Mouse (Mus musculus) G1E (cell line): ENCODE results near the gene Col19a1. TPM values are rescaled to one million over a fixed set of nuclear protein-coding genes. Genes with fewer than 3 reads are reported as not detected.
A peak's percentile ranks its signal among the peaks of the same experiment; 100 is the strongest.

Source experiments
- ATAC-seq: 2 replicates; pipeline ENCODE4 v1.8.0; 2016; ENCODE audit warnings: mild to moderate bottlenecking; ENCODE audit not compliant: insufficient number of reproducible peaks, poor library complexity, low FRiP score, severe bottlenecking; ENCODE audit errors: extremely low read depth
- DNase-seq: peaks from one replicate; pipeline ENCODE4 v3.0.0; 2012; ENCODE audit warnings: low spot score
- H3K27me3 ChIP-seq: 2 replicates; pipeline ENCODE4 v1.6.1; 2012; ENCODE audit warnings: mild to moderate bottlenecking, low read length, inconsistent platforms; ENCODE audit not compliant: insufficient read depth
- H3K36me3 ChIP-seq: replicated peaks from 2 replicates; pipeline ENCODE3; 2012; ENCODE audit warnings: mild to moderate bottlenecking, inconsistent platforms
- H3K4me1 ChIP-seq: 2 replicates; pipeline ENCODE4 v1.6.1; 2012; ENCODE audit warnings: low read depth, low read length, inconsistent platforms, mixed read lengths; ENCODE audit not compliant: insufficient read depth
- H3K4me3 ChIP-seq: 2 replicates; pipeline ENCODE4 v1.5.1; 2012; ENCODE audit warnings: low read depth, mild to moderate bottlenecking, inconsistent platforms, low read length, moderate library complexity, mixed read lengths
- H3K9me3 ChIP-seq: replicated peaks from 2 replicates; pipeline ENCODE4 v1.6.1; 2012; ENCODE audit warnings: inconsistent platforms
- CTCF ChIP-seq: IDR thresholded peaks from 2 replicates; pipeline ENCODE4 v1.5.1; 2012; ENCODE audit warnings: low read depth, low read length, inconsistent platforms, mixed read lengths
- GATA1 ChIP-seq: IDR thresholded peaks from 2 replicates; pipeline ENCODE4 v1.6.1; 2012; ENCODE audit warnings: borderline replicate concordance, low read length, inconsistent platforms, mixed read lengths
- GATA2 ChIP-seq: IDR thresholded peaks from 2 replicates; pipeline ENCODE4 v1.6.1; 2012; ENCODE audit warnings: low read depth, low read length, inconsistent platforms, borderline replicate concordance
- POLR2AphosphoS5 ChIP-seq: IDR thresholded peaks from 2 replicates; pipeline ENCODE4 v1.6.1; 2012; ENCODE audit warnings: low read depth, low read length, inconsistent platforms; ENCODE audit not compliant: insufficient replicate concordance
- TAL1 ChIP-seq: conservative IDR thresholded peaks from 2 replicates; pipeline ENCODE4 v1.6.1; 2012; ENCODE audit warnings: low read depth, low read length, inconsistent platforms, mixed read lengths
- polyA plus RNA-seq: library from polyadenylated mRNA; stranded (reverse); fragments of >175 nt; gene quantifications from 2 replicates; pipeline ENCODE4 v1.2.3, GENCODE M21; 2012
- total RNA-seq, 2 experiments: library from RNA; stranded (forward) in 1 of 2; stranded (reverse) in 1 of 2; fragments of 200-1000 nt in 1 of 2; fragments of >200 nt in 1 of 2; fragmentation: Nextera tagmentation in 1 of 2; gene quantifications; 2 replicates each; pipeline ENCODE4 v1.2.3; 2014 to 2017

Col19a1 gene
- total and polyA plus RNA-seq, 3 experiments = 0.22 TPM; not detected in 2

DNA sequence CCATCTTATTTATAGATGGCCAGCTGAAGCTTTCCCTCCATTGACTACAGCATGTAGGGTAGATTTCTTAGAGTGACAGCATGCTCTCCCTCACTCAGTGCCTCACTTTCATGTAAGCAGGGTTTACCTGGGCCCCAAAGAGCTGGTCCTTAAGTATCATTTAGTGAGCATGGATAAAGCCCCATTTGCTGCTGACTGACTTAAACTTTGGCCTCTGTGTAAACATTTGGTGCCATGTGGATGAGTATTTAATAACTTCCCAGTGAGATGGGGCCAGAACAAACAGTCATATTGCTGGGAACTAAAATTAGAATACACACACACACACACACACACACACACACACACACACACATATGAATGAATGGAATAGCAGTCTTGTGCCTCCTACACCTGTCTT, 149.8 kb downstream of the Col19a1 start:
- TF ChIP-seq GATA2 (no peak), POLR2AphosphoS5 (no peak), TAL1 (no peak), GATA1 (no peak), CTCF (no peak)

DNA sequence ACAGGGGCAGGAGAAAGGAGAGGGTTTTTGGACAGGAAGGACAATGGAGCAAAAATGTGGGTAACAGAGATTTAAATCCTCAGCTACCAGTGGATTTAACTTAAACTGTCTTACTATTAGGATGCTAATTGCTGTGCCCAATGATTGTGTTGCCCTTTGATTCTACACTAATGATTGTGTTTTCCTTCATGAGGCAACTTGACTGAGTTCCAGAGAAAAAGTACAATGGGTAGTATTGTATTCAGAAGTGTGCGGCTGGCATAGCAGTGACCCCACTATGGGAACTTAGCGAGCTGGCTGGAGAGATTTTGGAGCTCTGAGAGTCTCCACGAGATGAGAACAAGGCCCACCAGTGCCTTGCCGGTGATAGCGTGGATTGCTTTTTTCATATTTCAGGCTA, 159.0 kb downstream of the Col19a1 start:
- DNase-seq (no peak), ATAC-seq (no peak)
- no peak for TF ChIP-seq CTCF
- TF ChIP-seq POLR2AphosphoS5 = no peak
- no peak for TF ChIP-seq GATA1
- no peak for TF ChIP-seq TAL1
- no peak for TF ChIP-seq GATA2
- Histone ChIP-seq H3K4me3 (no peak overlapping the region), H3K4me1 (no peaks in the 10 kb centered on the region), H3K36me3 (no peaks in the 10 kb centered on the region), H3K27me3 (no peaks in the 10 kb centered on the region), H3K9me3 (no peaks in the 10 kb centered on the region)

More for the DNA sequence above, 149.8 kb downstream of the Col19a1 start:
- Histone ChIP-seq H3K4me1 (no peaks in the 10 kb centered on the region), H3K27me3 (no peaks in the 10 kb centered on the region), H3K4me3 (no peak overlapping the region), H3K9me3 (no peaks in the 10 kb centered on the region), H3K36me3 (no peaks in the 10 kb centered on the region)
- DNase-seq (no peak), ATAC-seq (no peak)

DNA sequence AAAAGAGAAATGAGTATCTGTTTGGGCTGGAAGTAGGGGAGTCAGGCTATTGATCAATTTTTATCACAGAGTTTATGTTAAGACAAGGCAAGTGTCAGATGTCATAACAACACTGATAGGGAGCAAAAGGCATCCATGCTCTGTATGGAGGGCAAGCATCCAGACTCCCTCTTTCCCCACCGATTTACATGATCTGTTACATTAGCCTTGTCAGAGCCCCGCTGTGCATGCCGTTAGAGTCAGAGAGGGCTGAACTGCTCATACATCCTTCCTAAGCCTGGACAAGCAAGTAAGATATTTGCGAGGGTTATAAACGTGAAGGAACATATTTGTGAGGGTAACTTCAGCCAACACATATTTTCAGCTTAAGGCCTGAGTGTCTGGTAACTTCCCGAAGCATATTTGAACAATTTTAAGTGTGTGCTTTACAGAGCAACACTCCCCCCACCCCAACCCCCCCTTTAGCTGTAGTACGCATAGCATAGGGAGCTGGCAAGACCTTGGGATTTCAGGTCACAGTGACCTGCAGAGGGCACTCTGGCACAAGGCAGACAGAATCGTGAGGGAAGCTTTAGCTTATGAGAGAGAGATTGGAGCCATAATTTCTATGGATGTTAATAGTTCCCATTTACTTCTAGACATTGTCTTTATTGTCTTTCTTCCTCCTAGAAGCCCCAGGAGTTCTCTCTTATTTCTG, 209.0 kb downstream of the Col19a1 start:
- TF ChIP-seq POLR2AphosphoS5 (no peak), CTCF (no peak), TAL1 (no peak), GATA1 (no peak)
- DNase-seq (no peak), ATAC-seq (no peak)
- no peaks in the 10 kb centered on the region for H3K4me1 ChIP-seq
- no peaks in the 10 kb centered on the region for H3K27me3 ChIP-seq
- no peak overlapping the region for H3K4me3 ChIP-seq
- no peaks in the 10 kb centered on the region for H3K9me3 ChIP-seq
- H3K36me3 ChIP-seq = no peaks in the 10 kb centered on the region

DNA sequence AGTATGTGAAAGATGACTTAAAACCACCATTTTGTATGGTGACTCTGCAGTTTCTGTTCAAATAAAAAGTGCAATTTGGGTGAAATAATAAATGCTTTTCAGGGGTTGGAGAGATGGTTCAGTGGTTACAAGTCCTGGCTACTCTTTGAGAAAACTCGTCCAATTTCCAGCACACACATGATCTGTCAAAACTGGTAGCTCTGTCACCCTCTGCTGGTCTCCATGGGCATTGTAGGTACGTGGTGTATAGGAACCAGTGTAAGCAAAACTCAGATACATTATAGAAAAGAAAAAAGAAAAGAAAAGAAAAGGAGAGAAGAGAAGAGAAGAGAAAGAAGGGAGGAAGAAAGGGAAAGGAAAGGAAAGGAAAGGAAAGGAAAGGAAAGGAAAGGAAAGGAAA, 212.4 kb downstream of the Col19a1 start:
- no peaks in the 10 kb centered on the region for H3K9me3 ChIP-seq
- DNase-seq (no peak), ATAC-seq (peak; percentile 42; the same call in 1 of the 2 replicates)
- no peak overlapping the region for H3K4me3 ChIP-seq
- no peaks in the 10 kb centered on the region for H3K4me1 ChIP-seq
- H3K36me3 ChIP-seq = no peaks in the 10 kb centered on the region
- no peaks in the 10 kb centered on the region for H3K27me3 ChIP-seq
- TF ChIP-seq CTCF (no peak), TAL1 (no peak), GATA2 (no peak), POLR2AphosphoS5 (no peak), GATA1 (no peak)

DNA sequence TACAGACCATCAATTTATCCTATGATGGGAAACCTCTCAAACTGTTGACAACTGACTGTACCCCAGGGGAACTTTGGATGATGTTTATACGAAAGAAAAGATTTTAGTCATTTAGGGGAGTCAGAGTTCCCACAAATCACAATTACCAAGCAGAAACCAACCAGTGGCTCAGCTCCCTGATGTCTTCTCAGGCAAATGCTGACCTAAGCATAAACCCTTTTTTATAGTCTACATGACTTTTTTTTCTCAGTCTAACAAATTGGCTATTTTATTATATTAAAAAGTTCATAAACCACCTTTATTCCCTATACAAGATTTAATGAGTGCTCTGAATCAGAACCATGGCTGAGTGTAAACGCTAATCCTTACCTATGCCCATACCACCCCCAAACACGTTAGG, 213.6 kb downstream of the Col19a1 start:
- no peaks in the 10 kb centered on the region for H3K4me1 ChIP-seq
- DNase-seq = no peak
- no peaks in the 10 kb centered on the region for H3K27me3 ChIP-seq
- H3K9me3 ChIP-seq = no peaks in the 10 kb centered on the region
- no peak overlapping the region for H3K4me3 ChIP-seq
- no peak for ATAC-seq
- no peaks in the 10 kb centered on the region for H3K36me3 ChIP-seq
- TF ChIP-seq GATA2 (no peak), CTCF (no peak), TAL1 (no peak), GATA1 (no peak), POLR2AphosphoS5 (no peak)

DNA sequence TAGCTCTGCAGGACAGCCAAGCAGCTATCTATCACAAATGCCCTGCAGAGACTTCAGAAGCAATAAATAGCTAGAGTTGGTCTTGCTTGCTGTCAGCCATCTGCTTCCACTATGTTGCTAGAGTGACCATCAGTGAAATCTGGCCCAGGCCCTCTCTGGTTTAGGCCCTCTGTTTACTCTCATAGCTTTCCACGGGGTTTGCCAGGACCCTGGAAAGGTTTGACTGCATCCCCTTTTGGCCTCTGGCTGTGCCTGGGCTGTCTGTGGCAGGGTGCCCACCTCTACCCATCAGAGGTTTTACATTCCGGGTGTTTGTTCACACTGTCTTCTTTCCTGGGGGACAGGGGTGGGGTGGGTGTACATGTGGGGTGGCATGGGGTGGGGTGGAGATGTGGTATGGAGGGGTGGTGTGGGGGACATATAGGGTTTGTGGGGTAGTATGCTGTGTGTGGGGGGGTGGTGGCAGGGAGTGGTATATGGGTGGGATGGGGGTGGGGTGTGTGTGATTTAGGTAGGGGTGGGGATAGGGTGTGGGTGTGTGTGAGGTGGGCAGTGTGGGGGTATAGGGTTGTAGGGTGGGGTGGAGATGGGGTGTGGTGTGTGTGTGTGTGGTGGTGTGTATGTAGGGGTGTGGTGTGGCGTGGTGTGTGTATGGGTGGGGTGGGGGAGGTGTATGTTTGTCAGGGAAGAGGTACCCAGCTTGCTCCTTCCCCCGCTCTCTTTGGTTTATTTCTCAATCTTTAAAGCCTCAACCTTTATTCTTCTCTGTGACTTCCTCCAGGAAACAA, 214.6 kb downstream of the Col19a1 start:
- H3K9me3 ChIP-seq = no peaks in the 10 kb centered on the region
- ATAC-seq (no peak), DNase-seq (no peak)
- H3K4me1 ChIP-seq = no peaks in the 10 kb centered on the region
- no peaks in the 10 kb centered on the region for H3K36me3 ChIP-seq
- no peaks in the 10 kb centered on the region for H3K27me3 ChIP-seq
- no peak for TF ChIP-seq CTCF
- TF ChIP-seq POLR2AphosphoS5 = no peak
- TF ChIP-seq GATA2 = no peak
- TF ChIP-seq TAL1 = no peak
- TF ChIP-seq GATA1 = no peak
- H3K4me3 ChIP-seq = no peak overlapping the region
